Comparison of ENCODE assay signal across 8 mouse cellular contexts in the genomic region with DNA sequence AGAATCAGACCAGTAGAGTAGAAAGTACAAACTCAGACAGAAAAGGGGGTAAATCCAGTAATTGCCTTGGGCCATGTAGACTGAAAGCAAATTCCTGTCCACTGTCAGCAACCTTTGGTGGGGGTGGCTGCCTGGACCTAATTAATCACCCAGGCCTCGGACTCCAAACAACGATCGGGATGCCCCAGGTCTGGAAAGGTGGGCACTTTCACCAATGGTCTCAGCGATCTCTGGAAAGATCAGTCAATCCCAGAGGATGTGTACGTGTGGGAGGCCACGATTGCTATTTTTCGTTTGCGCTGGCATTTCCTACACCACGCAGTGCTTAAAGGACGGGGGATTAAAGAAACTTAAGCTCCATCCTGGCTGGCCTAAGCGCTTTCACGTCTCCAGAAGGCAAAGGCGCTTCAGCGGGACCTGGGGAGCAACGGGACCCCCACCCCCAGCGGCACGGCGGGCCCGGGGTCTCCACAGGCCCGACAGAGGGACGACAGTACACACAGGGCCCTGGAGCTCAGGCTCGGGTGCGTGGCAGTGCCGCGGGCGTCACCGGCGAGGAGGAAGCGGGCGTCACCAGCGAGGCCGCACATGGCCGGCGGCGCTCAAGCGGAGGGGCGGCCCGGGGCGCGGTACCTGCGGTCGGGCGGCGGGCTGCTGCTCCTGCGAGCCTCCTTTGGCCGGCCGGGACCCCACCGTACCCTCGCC. TPM values are rescaled to one million over a fixed set of nuclear protein-coding genes. Genes with fewer than 3 reads are reported as not detected.
DNase-seq lines count a peak whose midpoint lies in the region; ATAC-seq and TF ChIP-seq lines count a peak whose summit lies in the region.

No protein-coding gene starts in this region.

- TF ChIP-seq POLR2A in ES-Bruce4 (IDR thresholded peaks at IDR 0.05; ENCODE audit: insufficient read depth, low read length): no peak

- H3K9ac ChIP-seq in heart, embryonic 12.5 days: peak overlapping the region; percentile 91
- peak overlapping the region; percentile 97 for H3K9ac ChIP-seq in ES-Bruce4 (ENCODE audit: low read depth, poor library complexity, severe bottlenecking)
- peak overlapping the region; percentile 95 for H3K9ac ChIP-seq in hindbrain, embryonic 14.5 days
- peak overlapping the region; percentile 82 for H3K9ac ChIP-seq in liver, embryonic 15.5 days
- H3K9ac ChIP-seq in stomach, embryonic 14.5 days (replicated peaks; ENCODE audit: low read depth, low read length): peak overlapping the region; percentile 92

- no peaks in the 10 kb centered on the region for H3K27me3 ChIP-seq in heart, embryonic 12.5 days (replicated peaks)
- no peaks in the 10 kb centered on the region for H3K27me3 ChIP-seq in ES-Bruce4 (ENCODE audit: control insufficient read depth, insufficient read depth, low read length, poor library complexity, severe bottlenecking)
- H3K27me3 ChIP-seq in hindbrain, embryonic 14.5 days (ENCODE audit: control insufficient read depth, insufficient read depth, low read length): no peaks in the 10 kb centered on the region
- no peaks in the 10 kb centered on the region; the same call in 1 of the 2 replicates for H3K27me3 ChIP-seq in liver, embryonic 15.5 days
- H3K27me3 ChIP-seq in stomach, embryonic 14.5 days (ENCODE audit: control insufficient read depth, insufficient read depth, low read length): no peaks in the 10 kb centered on the region

- no peak for DNase-seq in heart, postnatal 25 days (ENCODE audit: low spot score)
- peak; percentile 59 for DNase-seq in embryo, embryonic 9.5 days (ENCODE audit: extremely low spot score)
- DNase-seq in hindbrain, embryonic 14.5 days (ENCODE audit: low spot score): no peak
- DNase-seq in gastrocnemius, postnatal 10 days: no peak

- H3K4me3 ChIP-seq in heart, embryonic 12.5 days: peak overlapping the region; percentile 67
- H3K4me3 ChIP-seq in ES-Bruce4 (ENCODE audit: low read depth, low read length): peak overlapping the region; percentile 98
- peak overlapping the region; percentile 85 for H3K4me3 ChIP-seq in hindbrain, embryonic 14.5 days (replicated peaks; ENCODE audit: low read length)
- H3K4me3 ChIP-seq in liver, embryonic 15.5 days (replicated peaks): peak overlapping the region; percentile 82
- peak overlapping the region; percentile 76 for H3K4me3 ChIP-seq in stomach, embryonic 14.5 days (ENCODE audit: low read depth, low read length)

- peaks cover 5% of the 10 kb centered on the region for H3K4me1 ChIP-seq in heart, embryonic 12.5 days (replicated peaks)
- H3K4me1 ChIP-seq in ES-Bruce4 (ENCODE audit: control insufficient read depth, insufficient read depth, low read length): no peaks in the 10 kb centered on the region
- H3K4me1 ChIP-seq in hindbrain, embryonic 14.5 days (replicated peaks; ENCODE audit: control insufficient read depth, insufficient read depth, low read length): peaks cover 12% of the 10 kb centered on the region
- peaks cover 15% of the 10 kb centered on the region for H3K4me1 ChIP-seq in liver, embryonic 15.5 days (replicated peaks)
- H3K4me1 ChIP-seq in stomach, embryonic 14.5 days (ENCODE audit: control insufficient read depth, insufficient read depth, low read length): peaks cover 8% of the 10 kb centered on the region; the same call in 1 of the 2 replicates

- H3K9me3 ChIP-seq in heart, embryonic 12.5 days (replicated peaks): no peaks in the 10 kb centered on the region
- H3K9me3 ChIP-seq in ES-Bruce4 (replicated peaks; ENCODE audit: control insufficient read depth, insufficient read depth, low read length, poor library complexity, severe bottlenecking): no peaks in the 10 kb centered on the region
- no peaks in the 10 kb centered on the region for H3K9me3 ChIP-seq in hindbrain, embryonic 14.5 days (ENCODE audit: control insufficient read depth, low read length)
- no peaks in the 10 kb centered on the region for H3K9me3 ChIP-seq in liver, embryonic 15.5 days (replicated peaks)
- H3K9me3 ChIP-seq in stomach, embryonic 14.5 days (ENCODE audit: control insufficient read depth, low read depth, low read length): no peaks in the 10 kb centered on the region

- H3K4me2 ChIP-seq in heart, embryonic 12.5 days: peak overlapping the region; percentile 82
- H3K4me2 ChIP-seq in hindbrain, embryonic 14.5 days (replicated peaks): peak overlapping the region; percentile 59
- H3K4me2 ChIP-seq in liver, embryonic 15.5 days: peak overlapping the region; percentile 94
- peak overlapping the region; percentile 73 for H3K4me2 ChIP-seq in stomach, embryonic 14.5 days (replicated peaks; ENCODE audit: low read depth, low read length)

- TF ChIP-seq EP300 in ES-Bruce4 (IDR thresholded peaks at IDR 0.05; ENCODE audit: insufficient read depth, low read depth, low read length): no peak

- peak; percentile 91 for ATAC-seq in heart, embryonic 12.5 days (ENCODE audit: insufficient number of reproducible peaks, low FRiP score)
- peak; percentile 90 for ATAC-seq in hindbrain, embryonic 14.5 days (ENCODE audit: low FRiP score)
- peak; percentile 89 for ATAC-seq in liver, embryonic 15.5 days (ENCODE audit: insufficient read depth)
- ATAC-seq in stomach, embryonic 14.5 days (ENCODE audit: insufficient number of reproducible peaks, insufficient read depth, low FRiP score, low read depth): peak; percentile 87

- intact Hi-C loops in heart, postnatal 25 days (cut with DNase I): no loop called here

- WGBS in heart, embryonic 12.5 days: under 1% methylated on average over 48 of the region's 49 CpGs
- under 1% methylated on average over 38 of the region's 49 CpGs for WGBS in hindbrain, embryonic 14.5 days
- under 1% methylated on average over 48 of the region's 49 CpGs for WGBS in liver, embryonic 15.5 days (ENCODE audit: insufficient replicate concordance)
- under 1% methylated on average over 37 of the region's 49 CpGs for WGBS in stomach, embryonic 14.5 days

- H3K27ac ChIP-seq in heart, embryonic 12.5 days (ENCODE audit: poor library complexity, severe bottlenecking): peak overlapping the region; percentile 80
- H3K27ac ChIP-seq in ES-Bruce4 (ENCODE audit: insufficient read depth, low read length): no peak overlapping the region
- peak overlapping the region; percentile 88 for H3K27ac ChIP-seq in hindbrain, embryonic 14.5 days
- peak overlapping the region; percentile 73 for H3K27ac ChIP-seq in liver, embryonic 15.5 days (replicated peaks)
- peak overlapping the region; percentile 81; the same call in 1 of the 2 replicates for H3K27ac ChIP-seq in stomach, embryonic 14.5 days (ENCODE audit: low read length)

- TF ChIP-seq CTCF in ES-Bruce4 (IDR thresholded peaks at IDR 0.05; ENCODE audit: low read depth, low read length): no peak

- peaks cover 30% of the 10 kb centered on the region for H3K36me3 ChIP-seq in heart, embryonic 12.5 days
- peaks cover 21% of the 10 kb centered on the region for H3K36me3 ChIP-seq in ES-Bruce4 (ENCODE audit: control insufficient read depth, insufficient read depth, low read length, poor library complexity, severe bottlenecking)
- H3K36me3 ChIP-seq in hindbrain, embryonic 14.5 days (replicated peaks; ENCODE audit: control insufficient read depth, insufficient read depth): peaks cover 36% of the 10 kb centered on the region
- peaks cover 28% of the 10 kb centered on the region for H3K36me3 ChIP-seq in liver, embryonic 15.5 days (replicated peaks)
- peaks cover 30% of the 10 kb centered on the region for H3K36me3 ChIP-seq in stomach, embryonic 14.5 days (ENCODE audit: control insufficient read depth, insufficient read depth, low read length)

RNA-seq across cellular contexts. Expression of a gene that starts 0.5 kb away (rescaled TPM):
- 15.0 and 17.6 TPM in 2 replicates for polyA plus RNA-seq in heart, embryonic 12.5 days (2016; fragmentation: Nextera tagmentation; extraction: Ambion mirVana)
- 10 to 100 TPM; 11.3 to 12.3 TPM for total RNA-seq in heart, postnatal 25 days (2021)
- polyA plus RNA-seq in ES-Bruce4 (2011; ENCODE audit: insufficient read depth, insufficient read length, low read depth, missing spikeins): 30.4 and 31.3 TPM in 2 replicates
- polyA plus RNA-seq in hindbrain, embryonic 14.5 days (2014; fragmentation: Nextera tagmentation; extraction: Ambion mirVana): 14.0 and 16.0 TPM in 2 replicates
- polyA plus RNA-seq in liver, embryonic 15.5 days (2015; fragmentation: Nextera tagmentation; extraction: Ambion mirVana): 4.3 and 5.1 TPM in 2 replicates
- 20.2 TPM in 2 replicates for polyA plus RNA-seq in stomach, embryonic 14.5 days (2014; fragmentation: Nextera tagmentation; extraction: Ambion mirVana)
- total RNA-seq in gastrocnemius, postnatal 10 days (2021): 10 to 100 TPM; 17.5 to 24.5 TPM

RNA-seq across cellular contexts. Expression of a gene that starts 48.1 kb away (rescaled TPM):
- polyA plus RNA-seq in heart, embryonic 12.5 days (2016; fragmentation: Nextera tagmentation; extraction: Ambion mirVana): 12.2 and 14.2 TPM in 2 replicates
- 1 to 10 TPM; 2.1 to 4.6 TPM for total RNA-seq in heart, postnatal 25 days (2021)
- polyA plus RNA-seq in ES-Bruce4 (2011; ENCODE audit: insufficient read depth, insufficient read length, low read depth, missing spikeins): 24.2 and 31.9 TPM in 2 replicates
- polyA plus RNA-seq in hindbrain, embryonic 14.5 days (2014; fragmentation: Nextera tagmentation; extraction: Ambion mirVana): 57.5 and 61.0 TPM in 2 replicates
- polyA plus RNA-seq in liver, embryonic 15.5 days (2015; fragmentation: Nextera tagmentation; extraction: Ambion mirVana): 6.5 and 8.0 TPM in 2 replicates
- 27.8 and 30.2 TPM in 2 replicates for polyA plus RNA-seq in stomach, embryonic 14.5 days (2014; fragmentation: Nextera tagmentation; extraction: Ambion mirVana)
- 10 to 100 TPM in 1 of 2 experiments, 1 to 10 TPM in 1; 9.7 to 15.8 TPM for total RNA-seq in gastrocnemius, postnatal 10 days (2021)
